Mouse (Mus musculus): ENCODE data around the gene Trpc2. TPM values are rescaled to one million over a fixed set of nuclear protein-coding genes. Genes with fewer than 3 reads are reported as not detected.
"Not testable (repeated sequence)": the region's sequence is repeated elsewhere in the genome, so short reads cannot be mapped to it uniquely, and the experiment has no call there.

Gene Trpc2
- not detected in 2 replicates for polyA plus RNA-seq (2011; ENCODE audit: insufficient read depth, insufficient read length, low read depth, missing spikeins)

DNA sequence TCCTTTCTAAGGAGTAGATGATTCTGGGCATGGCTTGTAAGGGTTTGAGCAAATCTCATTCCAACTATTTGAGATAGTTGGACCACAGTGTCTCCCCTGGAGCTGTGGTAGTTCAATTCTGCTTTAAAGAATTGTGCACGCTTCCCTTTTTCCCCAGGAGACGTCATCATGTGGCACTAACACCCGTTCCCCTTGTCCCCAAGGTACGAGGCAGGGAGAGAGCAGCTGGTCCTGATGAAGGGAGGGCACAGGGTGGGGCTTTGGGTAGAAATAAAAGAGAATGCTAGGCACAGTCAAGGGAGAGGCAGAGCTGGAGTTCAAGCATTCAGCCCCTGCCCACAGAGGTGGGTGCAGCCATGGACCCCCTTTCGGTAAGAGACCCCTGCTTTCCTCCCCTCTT lies at the start of gene Trpc2:
Gene Trpc2 (plus strand): TSS at position 301 of the 400 bp plus-strand sequence.
- peaks cover 17% of the 10 kb centered on the region for H3K36me3 ChIP-seq (ENCODE audit: control insufficient read depth, insufficient read depth, low read length, poor library complexity, severe bottlenecking)
- no peaks in the 10 kb centered on the region for H3K9me3 ChIP-seq (replicated peaks; ENCODE audit: control insufficient read depth, insufficient read depth, low read length, poor library complexity, severe bottlenecking)
- H3K27me3 ChIP-seq (ENCODE audit: control insufficient read depth, insufficient read depth, low read length, poor library complexity, severe bottlenecking): no peaks in the 10 kb centered on the region
- TF ChIP-seq EP300 (IDR thresholded peaks at IDR 0.05; ENCODE audit: insufficient read depth, low read depth, low read length) (no peak), CTCF (IDR thresholded peaks at IDR 0.05; ENCODE audit: low read depth, low read length) (no peak), POLR2A (IDR thresholded peaks at IDR 0.05; ENCODE audit: insufficient read depth, low read length) (no peak)
- H3K27ac ChIP-seq (ENCODE audit: insufficient read depth, low read length): no peak within 1 kb of the TSS
- H3K4me3 ChIP-seq (ENCODE audit: low read depth, low read length): no peak within 1 kb of the TSS
- H3K4me1 ChIP-seq (ENCODE audit: control insufficient read depth, insufficient read depth, low read length): no peaks in the 10 kb centered on the region
- no peak within 1 kb of the TSS for H3K9ac ChIP-seq (ENCODE audit: low read depth, poor library complexity, severe bottlenecking)

- no peak for TF ChIP-seq CTCF (IDR thresholded peaks at IDR 0.05; ENCODE audit: low read depth, low read length)
- no peak for TF ChIP-seq POLR2A (IDR thresholded peaks at IDR 0.05; ENCODE audit: insufficient read depth, low read length)
- no peak for TF ChIP-seq EP300 (IDR thresholded peaks at IDR 0.05; ENCODE audit: insufficient read depth, low read depth, low read length)
- H3K36me3 ChIP-seq (ENCODE audit: control insufficient read depth, insufficient read depth, low read length, poor library complexity, severe bottlenecking): peaks cover 45% of the 10 kb centered on the region
- H3K4me3 ChIP-seq (ENCODE audit: low read depth, low read length): no peak overlapping the region
- H3K27ac ChIP-seq (ENCODE audit: insufficient read depth, low read length): no peak overlapping the region
- no peak overlapping the region for H3K9ac ChIP-seq (ENCODE audit: low read depth, poor library complexity, severe bottlenecking)
- no peaks in the 10 kb centered on the region for H3K27me3 ChIP-seq (ENCODE audit: control insufficient read depth, insufficient read depth, low read length, poor library complexity, severe bottlenecking)
- no peaks in the 10 kb centered on the region for H3K4me1 ChIP-seq (ENCODE audit: control insufficient read depth, insufficient read depth, low read length)
- H3K9me3 ChIP-seq (replicated peaks; ENCODE audit: control insufficient read depth, insufficient read depth, low read length, poor library complexity, severe bottlenecking): no peaks in the 10 kb centered on the region
Observed at GRCm38 (mm10) chr7:102034904-102035303, 48.0 kb upstream of the Trpc2 start.

DNA sequence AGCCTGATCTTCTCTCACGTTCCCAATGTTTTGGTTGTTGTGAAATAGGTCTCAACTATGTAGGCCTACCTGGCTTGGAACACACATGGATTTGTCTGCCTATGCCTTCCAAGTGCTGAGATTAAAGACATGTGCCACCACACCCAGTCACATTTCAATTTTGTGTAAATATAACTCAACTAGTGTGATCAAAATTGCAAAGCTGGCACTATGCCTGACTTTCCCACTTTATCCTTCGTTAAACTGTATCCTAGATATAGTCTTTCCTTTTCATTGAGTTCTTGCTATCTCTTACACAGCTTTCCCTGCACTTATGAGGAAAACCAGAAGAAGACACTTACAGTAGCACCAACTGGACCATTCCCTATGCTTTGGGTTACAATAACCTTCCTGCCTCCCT lies 47.4 kb upstream of the Trpc2 start:
- Histone ChIP-seq H3K9me3 (replicated peaks; ENCODE audit: control insufficient read depth, insufficient read depth, low read length, poor library complexity, severe bottlenecking) (no peaks in the 10 kb centered on the region), H3K9ac (ENCODE audit: low read depth, poor library complexity, severe bottlenecking) (no peak overlapping the region)

DNA sequence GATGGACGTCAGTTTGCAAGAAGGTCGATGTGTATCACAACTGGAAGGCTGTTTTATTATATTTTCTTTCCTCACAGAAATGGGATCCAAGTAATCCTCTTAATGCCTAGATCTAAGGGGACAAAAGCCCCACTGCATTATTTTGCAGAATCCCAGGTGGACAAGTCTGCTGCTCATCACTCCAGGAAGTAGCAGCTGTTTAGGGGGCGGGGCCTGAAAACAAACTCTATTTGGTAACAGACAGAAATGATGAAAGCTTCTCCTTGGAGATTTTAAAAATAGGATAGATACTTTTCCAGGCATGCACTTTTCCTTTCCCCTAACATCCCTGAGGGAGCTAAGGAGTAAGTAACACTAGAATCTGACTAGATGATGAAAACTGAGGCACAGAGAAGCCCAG lies 45.6 kb upstream of the Trpc2 start:
- peaks cover 42% of the 10 kb centered on the region for H3K36me3 ChIP-seq (ENCODE audit: control insufficient read depth, insufficient read depth, low read length, poor library complexity, severe bottlenecking)
- no peaks in the 10 kb centered on the region for H3K9me3 ChIP-seq (replicated peaks; ENCODE audit: control insufficient read depth, insufficient read depth, low read length, poor library complexity, severe bottlenecking)

More for the DNA sequence above, 47.4 kb upstream of the Trpc2 start:
- TF ChIP-seq EP300 (IDR thresholded peaks at IDR 0.05; ENCODE audit: insufficient read depth, low read depth, low read length) (no peak), POLR2A (IDR thresholded peaks at IDR 0.05; ENCODE audit: insufficient read depth, low read length) (no peak), CTCF (IDR thresholded peaks at IDR 0.05; ENCODE audit: low read depth, low read length) (no peak)
- H3K27me3 ChIP-seq (ENCODE audit: control insufficient read depth, insufficient read depth, low read length, poor library complexity, severe bottlenecking): no peaks in the 10 kb centered on the region
- H3K4me3 ChIP-seq (ENCODE audit: low read depth, low read length): no peak overlapping the region
- no peak overlapping the region for H3K27ac ChIP-seq (ENCODE audit: insufficient read depth, low read length)
- no peaks in the 10 kb centered on the region for H3K4me1 ChIP-seq (ENCODE audit: control insufficient read depth, insufficient read depth, low read length)
- H3K36me3 ChIP-seq (ENCODE audit: control insufficient read depth, insufficient read depth, low read length, poor library complexity, severe bottlenecking): peaks cover 45% of the 10 kb centered on the region

DNA sequence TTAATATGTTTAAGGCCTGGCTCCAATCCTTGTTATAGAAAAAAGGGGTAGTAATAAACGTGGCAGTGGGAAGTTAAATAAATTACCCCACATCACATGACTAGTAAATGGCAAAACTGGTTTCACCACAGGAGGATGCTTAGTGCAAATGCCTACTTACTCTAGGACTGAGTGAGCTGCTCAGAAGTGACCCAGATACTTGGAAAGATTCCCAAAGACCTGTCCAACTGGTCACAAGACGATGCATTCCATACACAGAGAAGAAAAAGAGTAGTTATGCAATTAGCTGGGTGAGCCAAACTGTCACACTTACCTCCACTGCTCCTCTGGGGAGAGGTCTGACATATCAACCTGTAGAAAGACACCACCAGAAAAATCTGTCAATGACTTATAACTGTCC lies 40.6 kb upstream of the Trpc2 start:
- peaks cover 24% of the 10 kb centered on the region for H3K36me3 ChIP-seq (ENCODE audit: control insufficient read depth, insufficient read depth, low read length, poor library complexity, severe bottlenecking)
- TF ChIP-seq EP300 (IDR thresholded peaks at IDR 0.05; ENCODE audit: insufficient read depth, low read depth, low read length): no peak
- no peak for TF ChIP-seq POLR2A (IDR thresholded peaks at IDR 0.05; ENCODE audit: insufficient read depth, low read length)
- TF ChIP-seq CTCF (IDR thresholded peaks at IDR 0.05; ENCODE audit: low read depth, low read length): no peak

More for the DNA sequence above, 45.6 kb upstream of the Trpc2 start:
- no peak overlapping the region for H3K4me3 ChIP-seq (ENCODE audit: low read depth, low read length)
- H3K27ac ChIP-seq (ENCODE audit: insufficient read depth, low read length): no peak overlapping the region
- H3K4me1 ChIP-seq (ENCODE audit: control insufficient read depth, insufficient read depth, low read length): no peaks in the 10 kb centered on the region
- TF ChIP-seq CTCF (IDR thresholded peaks at IDR 0.05; ENCODE audit: low read depth, low read length) (no peak), POLR2A (IDR thresholded peaks at IDR 0.05; ENCODE audit: insufficient read depth, low read length) (no peak), EP300 (IDR thresholded peaks at IDR 0.05; ENCODE audit: insufficient read depth, low read depth, low read length) (no peak)
- H3K9ac ChIP-seq (ENCODE audit: low read depth, poor library complexity, severe bottlenecking): no peak overlapping the region
- H3K27me3 ChIP-seq (ENCODE audit: control insufficient read depth, insufficient read depth, low read length, poor library complexity, severe bottlenecking): no peaks in the 10 kb centered on the region

GRCm38 (mm10) chr7:102048524-102048923 lies 34.4 kb upstream of the Trpc2 start:
- H3K4me1 ChIP-seq (ENCODE audit: control insufficient read depth, insufficient read depth, low read length); H3K27ac ChIP-seq (ENCODE audit: insufficient read depth, low read length); H3K9ac ChIP-seq (ENCODE audit: low read depth, poor library complexity, severe bottlenecking); H3K27me3 ChIP-seq (ENCODE audit: control insufficient read depth, insufficient read depth, low read length, poor library complexity, severe bottlenecking); H3K36me3 ChIP-seq (ENCODE audit: control insufficient read depth, insufficient read depth, low read length, poor library complexity, severe bottlenecking); H3K4me3 ChIP-seq (ENCODE audit: low read depth, low read length); H3K9me3 ChIP-seq (replicated peaks; ENCODE audit: control insufficient read depth, insufficient read depth, low read length, poor library complexity, severe bottlenecking): not testable (repeated sequence)

More for the DNA sequence above, 40.6 kb upstream of the Trpc2 start:
- Histone ChIP-seq H3K27me3 (ENCODE audit: control insufficient read depth, insufficient read depth, low read length, poor library complexity, severe bottlenecking) (no peaks in the 10 kb centered on the region), H3K9me3 (replicated peaks; ENCODE audit: control insufficient read depth, insufficient read depth, low read length, poor library complexity, severe bottlenecking) (no peaks in the 10 kb centered on the region), H3K4me1 (ENCODE audit: control insufficient read depth, insufficient read depth, low read length) (no peaks in the 10 kb centered on the region), H3K27ac (ENCODE audit: insufficient read depth, low read length) (no peak overlapping the region), H3K4me3 (ENCODE audit: low read depth, low read length) (no peak overlapping the region), H3K9ac (ENCODE audit: low read depth, poor library complexity, severe bottlenecking) (no peak overlapping the region)
